Mouse (Mus musculus) hindbrain, embryonic 14.5 days (tissue): ENCODE results near the gene Olfr479. TPM values are rescaled to one million over a fixed set of nuclear protein-coding genes. Genes with fewer than 3 reads are reported as not detected.
"Not testable (repeated sequence)": the region's sequence is repeated elsewhere in the genome, so short reads cannot be mapped to it uniquely, and the experiment has no call there.

Experiments used
- ATAC-seq: fragments of 200-750 bp; cut with Nextera tagmentation; 2 replicates; pipeline ENCODE4 v1.8.0; 2017; ENCODE audit warnings: moderate number of reproducible peaks, mild to moderate bottlenecking, moderate TSS enrichment, moderate library complexity; ENCODE audit not compliant: low FRiP score
- DNase-seq: peaks from one replicate; pipeline ENCODE4 v3.0.0-alpha.2; 2015; ENCODE audit warnings: low spot score
- H3K27ac ChIP-seq: fragments of 300-500 bp; sonication (generic); 2 replicates; pipeline ENCODE4 v1.5.1; 2014; ENCODE audit warnings: mild to moderate bottlenecking, moderate library complexity
- H3K27me3 ChIP-seq: fragments of 300-500 bp; sonication (generic); 2 replicates; pipeline ENCODE4 v1.6.1; 2014; ENCODE audit warnings: mild to moderate bottlenecking, low read length, mixed read lengths; ENCODE audit not compliant: control insufficient read depth, insufficient read depth
- H3K36me3 ChIP-seq: fragments of 300-500 bp; sonication (generic); replicated peaks from 2 replicates; pipeline ENCODE4 v1.6.1; 2014; ENCODE audit not compliant: control insufficient read depth, insufficient read depth
- H3K4me1 ChIP-seq: fragments of 300-500 bp; sonication (generic); replicated peaks from 2 replicates; pipeline ENCODE4 v1.6.1; 2014; ENCODE audit warnings: antibody characterized with exemption, low read length, mixed read lengths; ENCODE audit not compliant: control insufficient read depth, insufficient read depth
- H3K4me2 ChIP-seq: fragments of 300-500 bp; sonication (generic); replicated peaks from 2 replicates; pipeline ENCODE4 v1.6.1; 2014; ENCODE audit warnings: mild to moderate bottlenecking, moderate library complexity
- H3K4me3 ChIP-seq: fragments of 300-500 bp; sonication (generic); replicated peaks from 2 replicates; pipeline ENCODE4 v1.5.1; 2014; ENCODE audit warnings: mild to moderate bottlenecking, low read length
- H3K9ac ChIP-seq: fragments of 300-500 bp; sonication (generic); 2 replicates; pipeline ENCODE4 v1.6.1; 2014
- H3K9me3 ChIP-seq: fragments of 300-500 bp; sonication (generic); 2 replicates; pipeline ENCODE4 v1.6.1; 2016; ENCODE audit warnings: low read length; ENCODE audit not compliant: control insufficient read depth
- WGBS: fragments of 180-500 bp; shearing (Covaris S2); extraction: QIAGEN DNeasy Blood & Tissue Kit; methylation state at CpG from one replicate; pipeline ENCODE4 v1.1.7; 2014; 5-methylcytosine and 5-hydroxymethylcytosine counted together
- polyA plus RNA-seq: library from polyadenylated mRNA; unstranded; fragments of >200 nt; fragmentation: Nextera tagmentation; extraction: Ambion mirVana; gene quantifications from 2 replicates; pipeline ENCODE4 v1.2.1, GENCODE M21; 2014

Olfr479 gene
- not detected in 2 replicates for polyA plus RNA-seq

- Histone ChIP-seq H3K4me1 (no peaks in the 10 kb centered on the region), H3K36me3 (no peaks in the 10 kb centered on the region), H3K27me3 (no peaks in the 10 kb centered on the region), H3K9ac (no peak within 1 kb of the TSS), H3K9me3 (no peaks in the 10 kb centered on the region), H3K4me3 (no peak within 1 kb of the TSS), H3K4me2 (no peak within 1 kb of the TSS), H3K27ac (no peak within 1 kb of the TSS)
- WGBS: 89% methylated on average over 2 of the region's 2 CpGs
- DNase-seq (no peak), ATAC-seq (no peak)
These were observed at the start of gene Olfr479 for GRCm38 (mm10) chr7:108050393-108050792. Gene Olfr479, plus strand, starts transcription at chr7:108050693.

GRCm38 (mm10) chr7:108014256-108014655, 36.2 kb upstream of the Olfr479 start:
- H3K9me3 ChIP-seq, DNase-seq, H3K9ac ChIP-seq, H3K4me1 ChIP-seq, H3K36me3 ChIP-seq, H3K27ac ChIP-seq, H3K4me2 ChIP-seq, H3K27me3 ChIP-seq, ATAC-seq, H3K4me3 ChIP-seq: not testable (repeated sequence)

GRCm38 (mm10) chr7:108033889-108034288, 16.6 kb upstream of the Olfr479 start, which contains the start of gene Olfr478:
Gene Olfr478, minus strand, starts transcription at chr7:108033989.
- 86% methylated on average over 3 of the region's 3 CpGs for WGBS
- no peaks in the 10 kb centered on the region for H3K27me3 ChIP-seq
- ATAC-seq: no peak
- no peak within 1 kb of the TSS for H3K9ac ChIP-seq
- no peaks in the 10 kb centered on the region for H3K9me3 ChIP-seq
- DNase-seq: no peak
- H3K4me3 ChIP-seq: no peak within 1 kb of the TSS
- H3K4me1 ChIP-seq: no peaks in the 10 kb centered on the region
- H3K4me2 ChIP-seq: no peak within 1 kb of the TSS
- H3K27ac ChIP-seq: no peak within 1 kb of the TSS
- H3K36me3 ChIP-seq: no peaks in the 10 kb centered on the region

- Histone ChIP-seq H3K9ac (no peak within 1 kb of the TSS), H3K27ac (no peak within 1 kb of the TSS), H3K36me3 (no peaks in the 10 kb centered on the region), H3K27me3 (no peaks in the 10 kb centered on the region), H3K9me3 (no peaks in the 10 kb centered on the region), H3K4me1 (no peaks in the 10 kb centered on the region), H3K4me3 (no peak within 1 kb of the TSS), H3K4me2 (no peak within 1 kb of the TSS)
- 90% methylated on average over 1 of the region's 1 CpGs for WGBS
- ATAC-seq (no peak), DNase-seq (no peak)
These were observed 16.8 kb downstream of the Olfr479 start, which contains the start of gene Olfr480 for GRCm38 (mm10) chr7:108067246-108067645. Gene Olfr480, minus strand, starts transcription at chr7:108067346.

- no peak within 1 kb of the TSS for H3K9ac ChIP-seq
- H3K4me2 ChIP-seq: no peak within 1 kb of the TSS
- no peak for ATAC-seq
These were observed 29.1 kb downstream of the Olfr479 start, which contains the start of gene Olfr481 for GRCm38 (mm10) chr7:108079555-108079954. Gene Olfr481, plus strand, starts transcription at chr7:108079855.

GRCm38 (mm10) chr7:108097486-108097885, 47.0 kb downstream of the Olfr479 start, which contains the start of gene Olfr482:
Gene Olfr482, minus strand, starts transcription at chr7:108097586.
- Histone ChIP-seq H3K9me3 (no peaks in the 10 kb centered on the region), H3K4me3 (no peak within 1 kb of the TSS), H3K9ac (no peak within 1 kb of the TSS), H3K4me1 (no peaks in the 10 kb centered on the region), H3K4me2 (no peak within 1 kb of the TSS), H3K36me3 (no peaks in the 10 kb centered on the region), H3K27ac (no peak within 1 kb of the TSS), H3K27me3 (no peaks in the 10 kb centered on the region)
- ATAC-seq: no peak
- DNase-seq: no peak
- 95% methylated on average over 1 of the region's 1 CpGs for WGBS

More at GRCm38 (mm10) chr7:108079555-108079954, 29.1 kb downstream of the Olfr479 start, which contains the start of gene Olfr481:
- H3K4me3 ChIP-seq: no peak within 1 kb of the TSS
- H3K9me3 ChIP-seq: no peaks in the 10 kb centered on the region
- no peaks in the 10 kb centered on the region for H3K27me3 ChIP-seq
- DNase-seq: no peak
- H3K27ac ChIP-seq: no peak within 1 kb of the TSS
- no peaks in the 10 kb centered on the region for H3K4me1 ChIP-seq
- no peaks in the 10 kb centered on the region for H3K36me3 ChIP-seq

GRCm38 (mm10) chr7:108100549-108100948, 50.1 kb downstream of the Olfr479 start, which contains the start of gene Olfr483:
Gene Olfr483, plus strand, starts transcription at chr7:108100849.
- Histone ChIP-seq H3K36me3 (no peaks in the 10 kb centered on the region), H3K9me3 (no peaks in the 10 kb centered on the region), H3K27ac (no peak within 1 kb of the TSS), H3K9ac (no peak within 1 kb of the TSS), H3K27me3 (no peaks in the 10 kb centered on the region), H3K4me2 (no peak within 1 kb of the TSS), H3K4me1 (no peaks in the 10 kb centered on the region), H3K4me3 (no peak within 1 kb of the TSS)
- ATAC-seq (no peak), DNase-seq (no peak)
- WGBS: 90% methylated on average over 1 of the region's 1 CpGs

Other genes with a start within 250 kb of the Olfr479 start
- gene Ovch2, start 249.5 kb upstream of the Olfr479 start, polyA plus RNA-seq: not detected in 2 replicates
- gene Olfr467, start 238.4 kb upstream of the Olfr479 start, polyA plus RNA-seq: not detected in 2 replicates
- not detected in 2 replicates for gene Olfr469, start 225.2 kb upstream of the Olfr479 start, polyA plus RNA-seq
- gene Olfr470, start 203.2 kb upstream of the Olfr479 start, polyA plus RNA-seq: not detected in 2 replicates
- not detected in 2 replicates for gene Olfr472, start 152.8 kb upstream of the Olfr479 start, polyA plus RNA-seq
- gene Olfr473, start 120.2 kb upstream of the Olfr479 start, polyA plus RNA-seq: not detected in 2 replicates
- gene Olfr474, start 96.0 kb upstream of the Olfr479 start, polyA plus RNA-seq: not detected in 2 replicates
- not detected in 2 replicates for gene Olfr476, start 85.9 kb upstream of the Olfr479 start, polyA plus RNA-seq
- gene Olfr477, start 64.0 kb upstream of the Olfr479 start, polyA plus RNA-seq: not detected in 2 replicates
- gene Olfr478, start 16.7 kb upstream of the Olfr479 start, polyA plus RNA-seq: not detected in 2 replicates
- not detected in 2 replicates for gene Olfr480, start 16.7 kb downstream of the Olfr479 start, polyA plus RNA-seq
- not detected in 2 replicates for gene Olfr481, start 29.2 kb downstream of the Olfr479 start, polyA plus RNA-seq
- gene Olfr482, start 46.9 kb downstream of the Olfr479 start, polyA plus RNA-seq: 0.13 TPM in 1 of 2 replicates, not detected in the other
- gene Olfr483, start 50.2 kb downstream of the Olfr479 start, polyA plus RNA-seq: not detected in 2 replicates
- gene Olfr484, start 76.8 kb downstream of the Olfr479 start, polyA plus RNA-seq: not detected in 2 replicates
- not detected in 2 replicates for gene Olfr485, start 109.2 kb downstream of the Olfr479 start, polyA plus RNA-seq
- gene Olfr486, start 122.0 kb downstream of the Olfr479 start, polyA plus RNA-seq: not detected in 2 replicates
- not detected in 2 replicates for gene Olfr487, start 163.9 kb downstream of the Olfr479 start, polyA plus RNA-seq
- not detected in 2 replicates for gene Olfr488, start 207.7 kb downstream of the Olfr479 start, polyA plus RNA-seq
- gene Olfr490, start 238.2 kb downstream of the Olfr479 start, polyA plus RNA-seq: not detected in 2 replicates